Mouse (Mus musculus) testis, adult 2 months (tissue): ENCODE results near the gene Hdac11.
"Not testable (repeated sequence)": the region's sequence is repeated elsewhere in the genome, so short reads cannot be mapped to it uniquely, and the experiment has no call there.

ENCODE experiments used
- CTCF ChIP-seq: fragments of 200-500 bp; IDR thresholded peaks from 2 replicates; pipeline ENCODE4 v1.5.1; 2012; ENCODE audit warnings: low read depth, mild to moderate bottlenecking, inconsistent platforms, low read length, moderate library complexity; ENCODE audit not compliant: control insufficient read depth, insufficient read depth, insufficient replicate concordance
- POLR2A ChIP-seq: fragments of 200-500 bp; IDR thresholded peaks from 2 replicates; pipeline ENCODE4 v1.6.1; 2012; ENCODE audit warnings: low read depth, mild to moderate bottlenecking, inconsistent platforms, low read length, moderate library complexity; ENCODE audit not compliant: control insufficient read depth

- TF ChIP-seq POLR2A, CTCF: not testable (repeated sequence)
Measured at GRCm38 (mm10) chr6:91121089-91121488, 35.4 kb upstream of the Hdac11 start.
